Mouse (Mus musculus) heart, embryonic 12.5 days (tissue): ENCODE results near the gene Trappc10. TPM values are rescaled to one million over a fixed set of nuclear protein-coding genes. Genes with fewer than 3 reads are reported as not detected.
A peak's percentile ranks its signal among the peaks of the same experiment; 100 is the strongest.

ENCODE experiments used
- ATAC-seq: fragments of 200-750 bp; cut with Nextera tagmentation; 2 replicates; pipeline ENCODE4 v1.8.0; 2017; ENCODE audit warnings: moderate TSS enrichment, moderate library complexity; ENCODE audit not compliant: insufficient number of reproducible peaks, low FRiP score
- H3K27ac ChIP-seq: fragments of 300-500 bp; sonication (generic); 2 replicates; pipeline ENCODE4 v1.5.1; 2016; ENCODE audit warnings: mild to moderate bottlenecking, moderate library complexity; ENCODE audit not compliant: poor library complexity, severe bottlenecking
- H3K27me3 ChIP-seq: fragments of 300-500 bp; sonication (generic); replicated peaks from 2 replicates; pipeline ENCODE4 v1.6.1; 2016; ENCODE audit warnings: mild to moderate bottlenecking, moderate library complexity
- H3K36me3 ChIP-seq: fragments of 300-500 bp; sonication (generic); 2 replicates; pipeline ENCODE4 v1.6.1; 2016; ENCODE audit warnings: mild to moderate bottlenecking, moderate library complexity
- H3K4me1 ChIP-seq: fragments of 300-500 bp; sonication (generic); replicated peaks from 2 replicates; pipeline ENCODE4 v1.6.1; 2016; ENCODE audit warnings: mild to moderate bottlenecking
- H3K4me2 ChIP-seq: fragments of 300-500 bp; sonication (generic); 2 replicates; pipeline ENCODE4 v1.6.1; 2016; ENCODE audit warnings: mild to moderate bottlenecking, moderate library complexity
- H3K4me3 ChIP-seq: fragments of 300-500 bp; sonication (generic); 2 replicates; pipeline ENCODE4 v1.5.1; 2016; ENCODE audit warnings: mild to moderate bottlenecking
- H3K9ac ChIP-seq: fragments of 300-500 bp; sonication (generic); 2 replicates; pipeline ENCODE4 v1.6.1; 2016; ENCODE audit warnings: mild to moderate bottlenecking, moderate library complexity
- H3K9me3 ChIP-seq: fragments of 300-500 bp; sonication (generic); replicated peaks from 2 replicates; pipeline ENCODE4 v1.6.1; 2016; ENCODE audit warnings: mild to moderate bottlenecking, moderate library complexity
- WGBS: fragments of 180-500 bp; shearing (Covaris S2); methylation state at CpG from one replicate; pipeline ENCODE4 v1.1.7; 2016; 5-methylcytosine and 5-hydroxymethylcytosine counted together
- polyA plus RNA-seq: library from polyadenylated mRNA; unstranded; fragments of >200 nt; fragmentation: Nextera tagmentation; extraction: Ambion mirVana; gene quantifications from 2 replicates; pipeline ENCODE4 v1.2.1, GENCODE M21; 2016

Trappc10 gene
- polyA plus RNA-seq, 1 experiment from 2014 or later, result 14.5 TPM

- WGBS, result 77% methylated on average over 8 of the region's 8 CpGs
Observed at GRCm38 (mm10) chr10:78161096-78161495, 83.3 kb downstream of the Trappc10 start.

GRCm38 (mm10) chr10:78160369-78161095 lies 83.9 kb downstream of the Trappc10 start:
- no peak overlapping the region for H3K9ac ChIP-seq
- peaks cover 40% of the 10 kb centered on the region for H3K36me3 ChIP-seq
- H3K27ac ChIP-seq, result no peak overlapping the region
- 85% methylated on average over 16 of the region's 16 CpGs for WGBS
- H3K4me1 ChIP-seq, result peaks cover 7% of the 10 kb centered on the region
- 0 out of 2 replicates have a peak, but pooled peaks have one; percentile 4 for ATAC-seq
- no peaks in the 10 kb centered on the region for H3K9me3 ChIP-seq
- H3K4me2 ChIP-seq, result no peak overlapping the region
- no peak overlapping the region for H3K4me3 ChIP-seq
- no peaks in the 10 kb centered on the region for H3K27me3 ChIP-seq

More at GRCm38 (mm10) chr10:78161096-78161495, 83.3 kb downstream of the Trappc10 start:
- Histone ChIP-seq H3K36me3 (peaks cover 46% of the 10 kb centered on the region), H3K4me3 (no peak overlapping the region), H3K27ac (no peak overlapping the region), H3K4me2 (no peak overlapping the region), H3K9me3 (no peaks in the 10 kb centered on the region), H3K27me3 (no peaks in the 10 kb centered on the region), H3K4me1 (peaks cover 7% of the 10 kb centered on the region), H3K9ac (no peak overlapping the region)
- no peak for ATAC-seq

GRCm38 (mm10) chr10:78159906-78160305 lies 84.5 kb downstream of the Trappc10 start:
- ATAC-seq, result peak; percentile 72
- Histone ChIP-seq H3K27me3 (no peaks in the 10 kb centered on the region), H3K9me3 (no peaks in the 10 kb centered on the region), H3K4me1 (peaks cover 7% of the 10 kb centered on the region), H3K4me2 (peak overlapping the region; percentile 61), H3K9ac (peak overlapping the region; percentile 33; the same call in 1 of the 2 replicates), H3K4me3 (peak overlapping the region; percentile 10; the same call in 1 of the 2 replicates), H3K27ac (no peak overlapping the region), H3K36me3 (peaks cover 34% of the 10 kb centered on the region)
- 3% methylated on average over 7 of the region's 7 CpGs for WGBS

GRCm38 (mm10) chr10:78159252-78159878 lies 85.1 kb downstream of the Trappc10 start:
- Histone ChIP-seq H3K4me3 (peak overlapping the region; percentile 10), H3K36me3 (peaks cover 28% of the 10 kb centered on the region), H3K27ac (no peak overlapping the region), H3K27me3 (no peaks in the 10 kb centered on the region), H3K4me2 (peak overlapping the region; percentile 61), H3K4me1 (peaks cover 7% of the 10 kb centered on the region), H3K9me3 (no peaks in the 10 kb centered on the region), H3K9ac (peak overlapping the region; percentile 33; the same call in 1 of the 2 replicates)
- 14% methylated on average over 17 of the region's 17 CpGs for WGBS
- ATAC-seq, result 0 out of 2 replicates have a peak, but pooled peaks have one; percentile 40

GRCm38 (mm10) chr10:78158041-78158440 lies 86.4 kb downstream of the Trappc10 start:
- 85% methylated on average over 15 of the region's 15 CpGs for WGBS
- Histone ChIP-seq H3K27ac (no peak overlapping the region), H3K4me2 (no peak overlapping the region), H3K36me3 (peaks cover 19% of the 10 kb centered on the region), H3K9ac (no peak overlapping the region), H3K27me3 (no peaks in the 10 kb centered on the region), H3K4me3 (no peak overlapping the region), H3K4me1 (peaks cover 7% of the 10 kb centered on the region), H3K9me3 (no peaks in the 10 kb centered on the region)
- ATAC-seq, result no peak

- Histone ChIP-seq H3K9ac (no peak overlapping the region), H3K27me3 (peaks cover under 1% of the 10 kb centered on the region; the same call in 1 of the 2 replicates), H3K27ac (no peak overlapping the region), H3K4me3 (no peak overlapping the region), H3K36me3 (peaks cover 8% of the 10 kb centered on the region), H3K9me3 (no peaks in the 10 kb centered on the region), H3K4me1 (peaks cover 7% of the 10 kb centered on the region), H3K4me2 (no peak overlapping the region)
- WGBS, result 64% methylated on average over 6 of the region's 6 CpGs
- no peak for ATAC-seq
Observed at GRCm38 (mm10) chr10:78156926-78157325, 87.5 kb downstream of the Trappc10 start.

GRCm38 (mm10) chr10:78148834-78149766 lies 95.3 kb downstream of the Trappc10 start:
- Histone ChIP-seq H3K4me2 (no peak overlapping the region), H3K9me3 (no peaks in the 10 kb centered on the region), H3K9ac (no peak overlapping the region), H3K4me3 (no peak overlapping the region), H3K36me3 (no peaks in the 10 kb centered on the region), H3K27me3 (peaks cover 12% of the 10 kb centered on the region), H3K4me1 (no peaks in the 10 kb centered on the region), H3K27ac (no peak overlapping the region)
- WGBS, result 61% methylated on average over 10 of the region's 10 CpGs
- no peak for ATAC-seq

GRCm38 (mm10) chr10:78147908-78148441 lies 96.5 kb downstream of the Trappc10 start:
- Histone ChIP-seq H3K9ac (no peak overlapping the region), H3K4me2 (no peak overlapping the region), H3K27me3 (peaks cover 12% of the 10 kb centered on the region), H3K4me3 (no peak overlapping the region), H3K4me1 (no peaks in the 10 kb centered on the region), H3K27ac (no peak overlapping the region), H3K36me3 (no peaks in the 10 kb centered on the region), H3K9me3 (no peaks in the 10 kb centered on the region)
- 66% methylated on average over 4 of the region's 4 CpGs for whole genome bisulfite sequencing
- ATAC-seq, result no peak

- 41% methylated on average over 8 of the region's 8 CpGs for WGBS
- H3K4me1 ChIP-seq, result peaks cover 6% of the 10 kb centered on the region; the same call in 1 of the 2 replicates
- no peak overlapping the region for H3K27ac ChIP-seq
- H3K36me3 ChIP-seq, result no peaks in the 10 kb centered on the region
- no peaks in the 10 kb centered on the region for H3K9me3 ChIP-seq
- no peak overlapping the region for H3K9ac ChIP-seq
- no peak overlapping the region for H3K4me2 ChIP-seq
- H3K27me3 ChIP-seq, result no peaks in the 10 kb centered on the region
- no peak for ATAC-seq
- no peak overlapping the region for H3K4me3 ChIP-seq
Observed at GRCm38 (mm10) chr10:78143727-78144505, 100.5 kb downstream of the Trappc10 start.

GRCm38 (mm10) chr10:78140843-78141242 lies 103.6 kb downstream of the Trappc10 start:
- no peak overlapping the region for H3K4me3 ChIP-seq
- no peak overlapping the region for H3K27ac ChIP-seq
- ATAC-seq, result no peak
- H3K9ac ChIP-seq, result no peak overlapping the region
- no peaks in the 10 kb centered on the region for H3K9me3 ChIP-seq
- no peaks in the 10 kb centered on the region for H3K36me3 ChIP-seq
- H3K4me2 ChIP-seq, result no peak overlapping the region
- H3K27me3 ChIP-seq, result no peaks in the 10 kb centered on the region
- H3K4me1 ChIP-seq, result peaks cover 12% of the 10 kb centered on the region; the same call in 1 of the 2 replicates
- 79% methylated on average over 3 of the region's 3 CpGs for WGBS
